Mouse (Mus musculus): ENCODE data around the gene Ttc13. TPM values are rescaled to one million over a fixed set of nuclear protein-coding genes. Genes with fewer than 3 reads are reported as not detected.

Ttc13 gene
- total and polyA plus RNA-seq, 2 experiments from 2014 or later: 15.3 to 15.7 TPM

- no peak for DNase-seq (ENCODE audit: low spot score)
- no peaks in the 10 kb centered on the region for H3K9me3 ChIP-seq (replicated peaks; ENCODE audit: control insufficient read depth, low read length)
- no peaks in the 10 kb centered on the region for H3K27me3 ChIP-seq (ENCODE audit: control insufficient read depth, insufficient read depth, low read length)
- H3K9ac ChIP-seq (replicated peaks; ENCODE audit: low read depth, low read length): no peak overlapping the region
- H3K4me2 ChIP-seq (ENCODE audit: low read depth, low read length): peak overlapping the region; percentile 39
- ATAC-seq (ENCODE audit: insufficient read depth, low read depth): peak; percentile 13; the same call in 1 of the 2 replicates
- peak overlapping the region; percentile 83 for H3K27ac ChIP-seq (ENCODE audit: low read depth)
- H3K4me3 ChIP-seq (ENCODE audit: low read depth, low read length): no peak overlapping the region
- peaks cover 9% of the 10 kb centered on the region; the same call in 1 of the 2 replicates for H3K36me3 ChIP-seq (replicated peaks; ENCODE audit: control insufficient read depth, insufficient read depth, low read length)
- 27% methylated on average over 7 of the region's 7 CpGs for WGBS
- peaks cover 72% of the 10 kb centered on the region for H3K4me1 ChIP-seq (ENCODE audit: control insufficient read depth, insufficient read depth)
- TF ChIP-seq EP300 (IDR thresholded peaks at IDR 0.05; ENCODE audit: low read depth) (no peak), CTCF (IDR thresholded peaks at IDR 0.05; ENCODE audit: low read depth) (no peak)
These were observed 63.8 kb downstream of the Ttc13 start for GRCm38 (mm10) chr8:124657961-124658360.

- Histone ChIP-seq H3K36me3 (replicated peaks; ENCODE audit: control insufficient read depth, insufficient read depth, low read length) (peaks cover 27% of the 10 kb centered on the region), H3K9me3 (replicated peaks; ENCODE audit: control insufficient read depth, low read length) (no peaks in the 10 kb centered on the region), H3K9ac (replicated peaks; ENCODE audit: low read depth, low read length) (peak overlapping the region; percentile 30; the same call in 1 of the 2 replicates), H3K4me2 (ENCODE audit: low read depth, low read length) (peak overlapping the region; percentile 30), H3K27me3 (ENCODE audit: control insufficient read depth, insufficient read depth, low read length) (no peaks in the 10 kb centered on the region), H3K27ac (ENCODE audit: low read depth) (peak overlapping the region; percentile 96), H3K4me1 (ENCODE audit: control insufficient read depth, insufficient read depth) (peaks cover 81% of the 10 kb centered on the region), H3K4me3 (ENCODE audit: low read depth, low read length) (no peak overlapping the region)
- TF ChIP-seq EP300 (IDR thresholded peaks at IDR 0.05; ENCODE audit: low read depth): no peak
- TF ChIP-seq CTCF (IDR thresholded peaks at IDR 0.05; ENCODE audit: low read depth): no peak
- DNase-seq (ENCODE audit: low spot score) (no peak), ATAC-seq (ENCODE audit: insufficient read depth, low read depth) (peak; percentile 9; the same call in 1 of the 2 replicates)
- 20% methylated on average over 28 of the region's 28 CpGs for WGBS
These were observed 68.0 kb downstream of the Ttc13 start for GRCm38 (mm10) chr8:124653568-124654475.

- 0 out of 2 replicates have a peak overlapping the region, but pooled peaks have one; percentile 7 for H3K9ac ChIP-seq (replicated peaks; ENCODE audit: low read depth, low read length)
- H3K27ac ChIP-seq (ENCODE audit: low read depth): peak overlapping the region; percentile 96
- H3K4me1 ChIP-seq (ENCODE audit: control insufficient read depth, insufficient read depth): peaks cover 72% of the 10 kb centered on the region
- H3K27me3 ChIP-seq (ENCODE audit: control insufficient read depth, insufficient read depth, low read length): no peaks in the 10 kb centered on the region
- peak; percentile 80 for ATAC-seq (ENCODE audit: insufficient read depth, low read depth)
- peaks cover 27% of the 10 kb centered on the region for H3K36me3 ChIP-seq (replicated peaks; ENCODE audit: control insufficient read depth, insufficient read depth, low read length)
- DNase-seq (ENCODE audit: low spot score): peak; percentile 91
- H3K4me3 ChIP-seq (ENCODE audit: low read depth, low read length): no peak overlapping the region
- H3K9me3 ChIP-seq (replicated peaks; ENCODE audit: control insufficient read depth, low read length): no peaks in the 10 kb centered on the region
- no peak for TF ChIP-seq EP300 (IDR thresholded peaks at IDR 0.05; ENCODE audit: low read depth)
- no peak for TF ChIP-seq CTCF (IDR thresholded peaks at IDR 0.05; ENCODE audit: low read depth)
- WGBS: 1% methylated on average over 4 of the region's 4 CpGs
- peak overlapping the region; percentile 1; the same call in 1 of the 2 replicates for H3K4me2 ChIP-seq (ENCODE audit: low read depth, low read length)
These were observed 69.2 kb downstream of the Ttc13 start for GRCm38 (mm10) chr8:124652546-124652945.

GRCm38 (mm10) chr8:124651776-124652175 is 70.0 kb downstream of the Ttc13 start:
- WGBS: 70% methylated on average over 20 of the region's 20 CpGs
- H3K4me3 ChIP-seq (ENCODE audit: low read depth, low read length): no peak overlapping the region
- peaks cover 27% of the 10 kb centered on the region for H3K36me3 ChIP-seq (replicated peaks; ENCODE audit: control insufficient read depth, insufficient read depth, low read length)
- DNase-seq (ENCODE audit: low spot score): no peak
- peaks cover 64% of the 10 kb centered on the region for H3K4me1 ChIP-seq (ENCODE audit: control insufficient read depth, insufficient read depth)
- TF ChIP-seq CTCF (IDR thresholded peaks at IDR 0.05; ENCODE audit: low read depth): no peak
- no peak for TF ChIP-seq EP300 (IDR thresholded peaks at IDR 0.05; ENCODE audit: low read depth)
- H3K9me3 ChIP-seq (replicated peaks; ENCODE audit: control insufficient read depth, low read length): no peaks in the 10 kb centered on the region
- no peak overlapping the region for H3K9ac ChIP-seq (replicated peaks; ENCODE audit: low read depth, low read length)
- no peak for ATAC-seq (ENCODE audit: insufficient read depth, low read depth)
- H3K27me3 ChIP-seq (ENCODE audit: control insufficient read depth, insufficient read depth, low read length): no peaks in the 10 kb centered on the region
- peak overlapping the region; percentile 96 for H3K27ac ChIP-seq (ENCODE audit: low read depth)
- no peak overlapping the region for H3K4me2 ChIP-seq (ENCODE audit: low read depth, low read length)

- Histone ChIP-seq H3K4me2 (ENCODE audit: low read depth, low read length) (no peak overlapping the region), H3K4me3 (ENCODE audit: low read depth, low read length) (no peak overlapping the region), H3K9ac (replicated peaks; ENCODE audit: low read depth, low read length) (no peak overlapping the region), H3K9me3 (replicated peaks; ENCODE audit: control insufficient read depth, low read length) (no peaks in the 10 kb centered on the region), H3K27me3 (ENCODE audit: control insufficient read depth, insufficient read depth, low read length) (no peaks in the 10 kb centered on the region), H3K27ac (ENCODE audit: low read depth) (peak overlapping the region; percentile 52), H3K4me1 (ENCODE audit: control insufficient read depth, insufficient read depth) (peaks cover 64% of the 10 kb centered on the region), H3K36me3 (replicated peaks; ENCODE audit: control insufficient read depth, insufficient read depth, low read length) (peaks cover 24% of the 10 kb centered on the region)
- DNase-seq (ENCODE audit: low spot score) (no peak), ATAC-seq (ENCODE audit: insufficient read depth, low read depth) (no peak)
- TF ChIP-seq CTCF (IDR thresholded peaks at IDR 0.05; ENCODE audit: low read depth) (no peak), EP300 (IDR thresholded peaks at IDR 0.05; ENCODE audit: low read depth) (no peak)
These were observed 73.5 kb downstream of the Ttc13 start for GRCm38 (mm10) chr8:124648311-124648710.
